Mouse (Mus musculus) midbrain, postnatal 0 days (tissue): ENCODE measurements at regions not wholly inside any gene's neighbourhood (a gene's known extent, or its start where the extent isn't known, plus 50 kb on each side); places are given as distances from the start of the nearest gene placed in this dataset.
A peak's percentile ranks its signal among the peaks of the same experiment; 100 is the strongest.

ENCODE experiments used
- ATAC-seq: fragments of 200-750 bp; cut with Nextera tagmentation; 2 replicates; pipeline ENCODE4 v1.8.0; 2017; ENCODE audit warnings: moderate number of reproducible peaks, mild to moderate bottlenecking, moderate TSS enrichment, moderate library complexity; ENCODE audit not compliant: low FRiP score
- DNase-seq: peaks from one replicate; pipeline ENCODE4 v3.0.0-alpha.2; 2015; ENCODE audit warnings: low spot score
- H3K27ac ChIP-seq: fragments of 300-500 bp; sonication (generic); 2 replicates; pipeline ENCODE4 v1.5.1; 2014; ENCODE audit warnings: low read depth, mild to moderate bottlenecking, low read length, mixed read lengths
- H3K27me3 ChIP-seq: fragments of 300-500 bp; sonication (generic); 2 replicates; pipeline ENCODE4 v1.6.1; 2014; ENCODE audit warnings: low read length, control low read depth, mixed read lengths; ENCODE audit not compliant: insufficient read depth
- H3K36me3 ChIP-seq: fragments of 300-500 bp; sonication (generic); 2 replicates; pipeline ENCODE4 v1.6.1; 2014; ENCODE audit warnings: low read length, control low read depth, mixed read lengths; ENCODE audit not compliant: insufficient read depth
- H3K4me1 ChIP-seq: fragments of 300-500 bp; sonication (generic); 2 replicates; pipeline ENCODE4 v1.6.1; 2014; ENCODE audit warnings: mild to moderate bottlenecking, control low read depth, antibody characterized with exemption, low read length, mixed read lengths; ENCODE audit not compliant: insufficient read depth
- H3K4me2 ChIP-seq: fragments of 300-500 bp; sonication (generic); 2 replicates; pipeline ENCODE4 v1.6.1; 2014; ENCODE audit warnings: low read depth, mild to moderate bottlenecking, low read length, mixed read lengths; ENCODE audit not compliant: poor library complexity, severe bottlenecking
- H3K4me3 ChIP-seq: fragments of 300-500 bp; sonication (generic); 2 replicates; pipeline ENCODE4 v1.5.1; 2014; ENCODE audit warnings: low read depth, mild to moderate bottlenecking, low read length, moderate library complexity
- H3K9ac ChIP-seq: fragments of 300-500 bp; sonication (generic); replicated peaks from 2 replicates; pipeline ENCODE4 v1.6.1; 2014; ENCODE audit warnings: mild to moderate bottlenecking, low read length, moderate library complexity, mixed read lengths; ENCODE audit not compliant: poor library complexity, severe bottlenecking
- H3K9me3 ChIP-seq: fragments of 300-500 bp; sonication (generic); 2 replicates; pipeline ENCODE4 v1.6.1; 2016; ENCODE audit warnings: low read length, control low read depth
- CTCF ChIP-seq: IDR thresholded peaks from 2 replicates; pipeline ENCODE4 v1.5.1; 2016; ENCODE audit warnings: antibody characterized with exemption, mild to moderate bottlenecking
- WGBS: fragments of 180-500 bp; shearing (Covaris S2); extraction: QIAGEN DNeasy Blood & Tissue Kit; methylation state at CpG from one replicate; pipeline ENCODE4 v1.1.7; 2014; 5-methylcytosine and 5-hydroxymethylcytosine counted together

DNA sequence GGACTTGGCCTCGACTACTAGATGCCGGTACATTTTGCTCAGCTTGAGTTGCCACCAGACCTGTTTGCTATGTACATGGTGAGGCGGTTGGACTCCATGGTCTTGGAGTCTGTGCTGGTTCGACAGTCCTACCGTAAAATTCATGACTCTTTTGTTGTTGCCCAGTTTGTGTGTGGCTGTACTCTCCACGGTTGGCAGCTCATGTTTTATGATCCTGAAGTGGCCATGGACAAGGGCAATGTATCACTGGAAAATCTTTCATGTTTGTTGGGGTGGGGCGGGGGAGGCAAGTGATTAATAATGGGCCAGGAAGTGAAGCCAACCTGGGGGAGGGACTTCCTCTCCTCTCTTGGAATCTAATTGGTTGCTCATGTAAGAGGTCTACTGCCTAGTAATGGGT lies 147.0 kb upstream of the Fbxo11 start:
- Histone ChIP-seq H3K27ac (no peak overlapping the region), H3K4me1 (no peaks in the 10 kb centered on the region), H3K27me3 (no peaks in the 10 kb centered on the region), H3K4me2 (no peak overlapping the region), H3K9me3 (no peaks in the 10 kb centered on the region), H3K9ac (no peak overlapping the region), H3K36me3 (no peaks in the 10 kb centered on the region), H3K4me3 (no peak overlapping the region)
- DNase-seq (no peak), ATAC-seq (no peak)
- WGBS = 89% methylated on average over 7 of the region's 7 CpGs
- TF ChIP-seq CTCF = no peak

DNA sequence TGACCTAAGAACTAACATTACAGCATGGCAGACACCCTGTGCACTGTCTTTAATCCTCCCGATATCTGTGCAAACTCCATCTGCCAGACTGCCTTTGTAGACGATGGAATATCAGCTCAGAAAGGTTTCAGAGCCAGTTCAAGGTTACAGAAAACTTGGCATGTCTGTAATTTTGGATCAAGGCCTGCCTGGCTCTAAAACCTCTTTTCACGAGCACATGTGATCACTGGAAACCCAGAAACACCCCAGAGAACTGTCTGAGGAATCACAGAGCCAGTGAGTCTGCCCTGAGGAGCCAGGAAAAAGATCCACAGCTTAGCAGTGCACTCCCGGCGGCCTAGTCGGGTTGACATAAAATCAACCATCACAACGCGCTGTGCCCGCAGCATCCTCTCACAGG lies 149.7 kb upstream of the Fbxo11 start:
- no peak for TF ChIP-seq CTCF
- Histone ChIP-seq H3K4me2 (no peak overlapping the region), H3K36me3 (no peaks in the 10 kb centered on the region), H3K4me1 (no peaks in the 10 kb centered on the region), H3K9me3 (no peaks in the 10 kb centered on the region), H3K27ac (no peak overlapping the region), H3K9ac (no peak overlapping the region), H3K27me3 (no peaks in the 10 kb centered on the region), H3K4me3 (no peak overlapping the region)
- WGBS = 80% methylated on average over 9 of the region's 9 CpGs
- DNase-seq = no peak
- no peak for ATAC-seq

DNA sequence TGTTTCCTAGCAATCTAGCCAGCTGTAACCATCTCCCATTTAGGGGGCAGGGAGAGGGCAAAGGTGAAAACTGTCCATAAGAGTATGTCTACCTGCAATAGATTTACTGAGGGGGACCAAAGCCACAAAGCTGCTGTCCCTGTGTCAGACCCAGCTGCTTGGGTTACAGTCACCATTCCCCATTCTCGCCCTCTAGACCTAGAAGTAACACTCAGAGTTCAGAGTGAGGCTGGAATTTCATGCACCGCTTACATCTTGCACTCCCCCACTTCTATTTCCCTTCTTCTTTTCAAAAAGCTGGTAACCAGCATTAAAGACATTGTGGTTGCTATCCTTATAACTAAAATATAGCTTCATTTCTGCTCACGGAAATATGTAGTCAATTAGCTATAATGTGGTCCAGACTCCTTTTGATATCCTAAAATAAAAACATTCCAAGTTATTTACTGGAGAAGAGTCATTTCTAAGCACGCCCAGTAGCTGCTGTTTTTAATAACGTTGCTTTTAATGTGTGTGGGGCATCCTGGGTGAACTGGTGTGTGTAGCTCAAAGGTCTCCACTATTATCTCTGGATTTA lies 157.4 kb upstream of the Fbxo11 start:
- DNase-seq (no peak), ATAC-seq (no peak)
- H3K9ac ChIP-seq = no peak overlapping the region
- 83% methylated on average over 5 of the region's 5 CpGs for WGBS
- no peak for TF ChIP-seq CTCF
- H3K27ac ChIP-seq = no peak overlapping the region
- H3K4me3 ChIP-seq = no peak overlapping the region
- no peak overlapping the region for H3K4me2 ChIP-seq
- no peaks in the 10 kb centered on the region for H3K4me1 ChIP-seq
- no peaks in the 10 kb centered on the region for H3K27me3 ChIP-seq
- H3K9me3 ChIP-seq = no peaks in the 10 kb centered on the region
- no peaks in the 10 kb centered on the region for H3K36me3 ChIP-seq

DNA sequence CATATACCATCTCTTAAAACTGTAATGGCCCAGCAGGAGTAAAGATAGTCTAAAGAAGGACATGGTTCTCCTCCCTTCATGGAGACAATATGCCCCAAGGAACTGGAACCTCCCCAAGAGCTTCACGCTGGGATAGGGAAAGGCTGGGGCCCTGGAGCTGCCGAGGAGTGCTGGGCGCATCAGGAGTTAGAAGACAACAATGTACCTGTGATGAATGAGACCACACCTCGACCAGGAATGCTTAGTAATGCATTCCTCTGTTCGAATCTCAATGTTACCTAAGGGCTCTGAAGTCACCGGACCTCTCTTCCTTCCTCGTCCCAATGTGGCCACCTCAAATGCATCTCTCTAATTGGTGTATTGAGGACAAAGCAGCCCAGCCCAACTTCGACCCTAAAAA lies 175.4 kb upstream of the Fbxo11 start:
- H3K36me3 ChIP-seq = no peaks in the 10 kb centered on the region
- 87% methylated on average over 8 of the region's 8 CpGs for WGBS

DNA sequence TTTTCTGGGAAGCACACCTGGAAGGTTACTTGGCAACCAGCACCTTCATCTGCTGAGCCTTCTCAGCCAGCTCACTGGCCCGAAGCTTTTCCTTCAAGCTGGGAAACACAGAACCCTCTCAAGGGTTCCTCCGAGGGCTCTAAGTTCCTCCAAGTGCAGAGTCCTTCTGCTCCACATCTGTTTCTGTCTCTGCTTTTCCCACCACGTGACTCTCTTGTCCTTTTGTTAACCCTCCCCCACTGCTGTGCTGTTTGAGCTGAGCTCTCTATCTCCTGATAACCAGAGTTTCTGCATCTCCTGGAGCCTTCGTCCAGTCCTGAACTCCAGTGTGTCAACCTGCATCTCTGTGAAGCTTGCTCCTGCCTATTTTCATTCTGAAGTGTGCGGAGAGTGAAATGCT lies 183.5 kb upstream of the Fbxo11 start:
- Histone ChIP-seq H3K9ac (no peak overlapping the region), H3K27ac (no peak overlapping the region), H3K4me3 (no peak overlapping the region), H3K27me3 (no peaks in the 10 kb centered on the region), H3K36me3 (no peaks in the 10 kb centered on the region), H3K9me3 (no peaks in the 10 kb centered on the region), H3K4me1 (0 out of 2 replicates have a peak, but pooled peaks cover 3% of the 10 kb centered on the region), H3K4me2 (no peak overlapping the region)
- WGBS = 70% methylated on average over 5 of the region's 5 CpGs
- TF ChIP-seq CTCF = no peak
- ATAC-seq = no peak
- no peak for DNase-seq

More for the DNA sequence above, 175.4 kb upstream of the Fbxo11 start:
- no peaks in the 10 kb centered on the region for H3K9me3 ChIP-seq
- H3K27ac ChIP-seq = no peak overlapping the region
- H3K4me1 ChIP-seq = no peaks in the 10 kb centered on the region
- no peak overlapping the region for H3K4me3 ChIP-seq
- ATAC-seq = no peak
- TF ChIP-seq CTCF = no peak
- H3K4me2 ChIP-seq = no peak overlapping the region
- H3K27me3 ChIP-seq = no peaks in the 10 kb centered on the region
- no peak for DNase-seq
- H3K9ac ChIP-seq = no peak overlapping the region

DNA sequence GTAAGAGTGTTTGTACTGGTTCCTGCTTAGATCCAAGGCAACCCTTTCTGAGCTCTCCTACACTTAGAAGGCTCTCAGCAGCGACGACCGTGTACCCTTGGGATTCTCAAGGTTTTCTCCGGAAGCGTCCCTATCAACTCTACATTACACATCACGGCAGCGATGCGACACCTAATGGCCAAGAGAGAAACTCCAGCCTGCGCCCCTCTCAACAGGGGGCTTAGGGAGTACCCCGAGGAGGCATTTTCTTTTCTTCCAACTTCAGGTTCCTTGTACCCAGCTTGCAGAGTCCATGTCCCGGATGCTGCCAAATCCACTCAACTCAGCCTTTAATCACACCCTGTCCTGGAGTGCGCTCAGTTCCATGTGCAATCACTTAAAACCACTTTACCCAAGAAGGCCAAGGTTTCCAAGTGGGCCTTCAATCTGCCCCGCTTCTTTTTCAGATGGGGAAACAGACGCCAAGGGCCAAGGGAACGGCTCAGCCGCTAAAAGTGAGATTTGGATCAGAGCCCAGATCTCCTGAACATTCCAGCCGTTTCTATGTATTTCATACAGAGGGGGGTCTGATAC lies 186.9 kb upstream of the Fbxo11 start:
- DNase-seq (peak; percentile 89), ATAC-seq (peak; percentile 50; the same call in 1 of the 2 replicates)
- peak; percentile 91 for TF ChIP-seq CTCF
- H3K27me3 ChIP-seq = no peaks in the 10 kb centered on the region
- peaks cover 6% of the 10 kb centered on the region for H3K4me1 ChIP-seq
- H3K36me3 ChIP-seq = no peaks in the 10 kb centered on the region
- H3K9ac ChIP-seq = no peak overlapping the region; the same call in 1 of the 2 replicates
- 14% methylated on average over 17 of the region's 17 CpGs for WGBS
- H3K27ac ChIP-seq = no peak overlapping the region
- no peaks in the 10 kb centered on the region for H3K9me3 ChIP-seq
- peak overlapping the region; percentile 18; the same call in 1 of the 2 replicates for H3K4me3 ChIP-seq
- peak overlapping the region; percentile 45 for H3K4me2 ChIP-seq
